Mouse (Mus musculus) E14TG2a.4 (cell line): ENCODE data around the gene Ell.
A peak's percentile ranks its signal among the peaks of the same experiment; 100 is the strongest.

ENCODE experiments used
- H3K27me3 ChIP-seq: 2 replicates; pipeline ENCODE4 v1.6.1; 2014; ENCODE audit warnings: low read length, control low read depth; ENCODE audit not compliant: insufficient read depth
- H3K36me3 ChIP-seq: 2 replicates; pipeline ENCODE4 v1.6.1; 2014; ENCODE audit warnings: low read length, control low read depth; ENCODE audit not compliant: insufficient read depth
- H3K4me1 ChIP-seq: replicated peaks from 2 replicates; pipeline ENCODE4 v1.6.1; 2014; ENCODE audit warnings: low read depth, low read length, control low read depth
- H3K4me3 ChIP-seq: replicated peaks from 2 replicates; pipeline ENCODE4 v1.5.1; 2014; ENCODE audit warnings: mild to moderate bottlenecking, low read length
- H3K9me3 ChIP-seq: 2 replicates; pipeline ENCODE4 v1.6.1; 2014; ENCODE audit warnings: low read length, control low read depth
- CTCF ChIP-seq: conservative IDR thresholded peaks from 2 replicates; pipeline ENCODE4 v1.5.1; 2014; ENCODE audit warnings: low read length
- NANOG ChIP-seq: IDR thresholded peaks from 2 replicates; pipeline ENCODE4 v1.6.1; 2014; ENCODE audit warnings: borderline replicate concordance, low read length, mixed read lengths
- POU5F1 ChIP-seq: IDR thresholded peaks from 2 replicates; pipeline ENCODE4 v1.6.1; 2014; ENCODE audit warnings: low read length, borderline replicate concordance

Gene Ell

GRCm38 (mm10) chr8:70593961-70594609 is 54.8 kb downstream of the Ell start, which contains the start of gene Isyna1:
Isyna1 (plus strand) TSS chr8:70594373.
- H3K27me3 ChIP-seq: peaks cover 15% of the 10 kb centered on the region
- H3K36me3 ChIP-seq: peaks cover 60% of the 10 kb centered on the region
- no peak for TF ChIP-seq NANOG
- TF ChIP-seq CTCF: no peak
- TF ChIP-seq POU5F1: no peak
- peak within 1 kb of the TSS; percentile 93 for H3K4me3 ChIP-seq
- peaks cover 88% of the 10 kb centered on the region for H3K4me1 ChIP-seq
- no peaks in the 10 kb centered on the region for H3K9me3 ChIP-seq

- H3K4me3 ChIP-seq: peak overlapping the region; percentile 93
- H3K9me3 ChIP-seq: no peaks in the 10 kb centered on the region
- H3K36me3 ChIP-seq: peaks cover 61% of the 10 kb centered on the region
- H3K4me1 ChIP-seq: peaks cover 88% of the 10 kb centered on the region
- TF ChIP-seq POU5F1: no peak
- no peak for TF ChIP-seq NANOG
- no peak for TF ChIP-seq CTCF
- peaks cover 15% of the 10 kb centered on the region for H3K27me3 ChIP-seq
Measured at GRCm38 (mm10) chr8:70594621-70595564, 55.6 kb downstream of the Ell start.

DNA sequence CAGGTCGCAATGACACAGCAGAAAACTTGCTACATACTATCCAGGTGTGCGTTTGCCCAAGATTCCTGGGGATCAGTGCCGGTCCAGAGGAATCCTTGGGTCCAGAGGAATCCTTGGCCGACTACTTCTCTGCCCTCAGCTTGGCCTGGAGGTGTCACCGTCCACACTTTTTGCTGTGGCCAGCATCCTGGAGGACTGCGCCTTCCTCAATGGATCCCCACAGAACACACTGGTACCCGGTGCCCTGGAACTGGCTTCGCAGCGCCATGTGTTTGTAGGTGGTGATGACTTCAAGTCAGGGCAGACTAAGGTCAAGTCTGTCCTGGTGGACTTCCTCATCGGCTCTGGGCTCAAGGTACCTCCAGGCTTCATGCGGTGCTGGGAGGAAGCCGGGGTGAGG is 56.6 kb downstream of the Ell start:
- Histone ChIP-seq H3K9me3 (no peaks in the 10 kb centered on the region), H3K27me3 (peaks cover 15% of the 10 kb centered on the region), H3K4me1 (peaks cover 88% of the 10 kb centered on the region), H3K4me3 (peak overlapping the region; percentile 93), H3K36me3 (peaks cover 63% of the 10 kb centered on the region)
- no peak for TF ChIP-seq NANOG

DNA sequence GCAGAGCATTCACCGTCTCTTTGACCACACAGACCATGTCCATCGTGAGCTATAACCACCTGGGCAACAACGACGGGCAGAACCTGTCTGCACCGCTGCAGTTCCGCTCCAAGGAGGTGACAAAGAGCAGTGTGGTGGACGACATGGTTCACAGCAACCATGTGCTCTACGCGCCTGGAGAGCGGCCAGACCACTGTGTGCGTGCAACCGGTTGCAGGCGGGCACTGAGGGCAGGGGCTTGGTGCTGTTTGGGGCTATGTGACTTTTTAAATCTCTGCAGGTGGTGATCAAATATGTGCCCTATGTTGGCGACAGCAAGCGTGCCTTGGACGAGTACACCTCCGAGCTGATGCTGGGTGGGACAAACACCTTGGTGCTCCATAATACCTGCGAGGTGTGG is 57.0 kb downstream of the Ell start:
- peaks cover 88% of the 10 kb centered on the region for H3K4me1 ChIP-seq
- H3K36me3 ChIP-seq: peaks cover 60% of the 10 kb centered on the region
- TF ChIP-seq NANOG (no peak), POU5F1 (no peak), CTCF (no peak)
- H3K4me3 ChIP-seq: peak overlapping the region; percentile 93
- no peaks in the 10 kb centered on the region for H3K9me3 ChIP-seq
- H3K27me3 ChIP-seq: peaks cover 15% of the 10 kb centered on the region

DNA sequence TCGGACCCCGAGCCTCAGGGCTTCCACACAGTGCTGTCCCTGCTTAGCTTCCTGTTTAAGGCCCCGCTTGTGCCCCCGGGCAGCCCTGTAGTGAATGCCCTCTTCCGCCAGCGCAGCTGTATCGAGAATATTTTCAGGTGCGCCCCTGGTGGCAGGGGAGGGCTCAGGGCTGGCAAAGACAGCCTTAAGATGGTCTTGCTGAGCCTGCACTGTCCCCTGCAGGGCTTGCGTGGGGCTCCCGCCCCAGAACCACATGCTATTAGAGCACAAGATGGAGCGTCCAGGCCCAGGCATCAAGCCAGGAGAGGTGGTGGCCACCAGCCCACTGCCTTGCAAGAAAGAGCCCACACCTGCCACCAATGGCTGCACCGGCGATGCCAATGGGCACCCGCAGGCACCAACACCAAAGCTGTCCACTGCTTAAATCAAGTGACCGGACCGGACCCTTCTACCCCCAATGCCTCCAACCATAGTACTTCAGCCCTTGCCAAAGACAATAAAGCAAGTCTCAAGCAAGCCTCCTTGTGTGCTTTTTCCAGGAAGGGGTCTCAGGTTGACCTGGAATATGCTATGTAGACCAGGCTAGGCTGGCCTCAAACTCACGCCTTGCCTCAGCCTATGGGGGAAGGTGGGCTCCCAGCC is 57.6 kb downstream of the Ell start:
- Histone ChIP-seq H3K27me3 (peaks cover 15% of the 10 kb centered on the region), H3K4me1 (peaks cover 87% of the 10 kb centered on the region), H3K36me3 (peaks cover 56% of the 10 kb centered on the region), H3K4me3 (peak overlapping the region; percentile 93), H3K9me3 (no peaks in the 10 kb centered on the region)
- no peak for TF ChIP-seq POU5F1
- TF ChIP-seq CTCF: peak; percentile 44; the same call in 1 of the 2 replicates

DNA sequence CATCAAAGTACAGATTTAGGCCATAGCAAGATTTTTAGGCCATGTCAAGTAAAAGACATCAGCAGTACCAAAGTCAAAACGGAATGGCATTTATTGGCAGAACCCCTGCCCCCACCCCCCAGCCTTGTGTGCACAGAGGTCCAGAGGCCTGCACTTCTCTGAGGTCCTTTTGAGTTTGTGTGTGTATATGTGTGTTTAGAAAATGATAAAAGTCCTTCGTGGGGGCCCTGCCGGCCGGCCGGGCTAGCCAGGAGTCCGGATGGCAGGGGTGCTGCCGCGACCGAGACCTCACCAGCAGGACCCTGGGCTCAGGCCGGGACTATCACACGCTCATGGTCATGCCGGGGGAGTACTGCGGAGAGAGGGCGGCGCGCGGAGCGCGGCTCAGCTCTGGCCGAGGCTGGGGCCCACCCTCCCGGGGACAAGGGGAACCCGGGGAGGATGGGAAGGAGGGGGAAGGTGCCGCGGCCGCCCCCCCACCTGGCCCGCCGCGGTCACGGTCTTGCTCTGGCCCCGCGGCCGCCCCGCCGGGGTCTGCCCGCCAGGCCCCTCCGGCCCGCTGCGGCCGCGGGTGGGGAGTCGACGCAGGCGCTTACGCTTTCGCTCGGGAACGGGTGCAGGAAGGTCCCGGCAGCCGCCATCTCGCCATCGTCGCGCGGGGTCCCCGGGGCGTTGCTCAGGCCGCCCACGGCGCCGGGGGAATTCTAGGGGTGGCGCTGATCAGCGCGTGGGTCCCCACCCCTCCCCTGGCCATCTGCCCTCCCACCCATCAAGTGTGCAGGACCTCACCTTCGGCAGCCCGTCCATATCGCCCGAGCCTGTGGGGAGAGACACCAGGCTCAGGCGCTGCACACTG is 58.4 kb downstream of the Ell start:
- H3K36me3 ChIP-seq: peaks cover 57% of the 10 kb centered on the region
- H3K9me3 ChIP-seq: no peaks in the 10 kb centered on the region
- peak overlapping the region; percentile 93 for H3K4me3 ChIP-seq
- peaks cover 15% of the 10 kb centered on the region for H3K27me3 ChIP-seq
- peaks cover 87% of the 10 kb centered on the region for H3K4me1 ChIP-seq
- no peak for TF ChIP-seq CTCF
- TF ChIP-seq NANOG: no peak
- TF ChIP-seq POU5F1: no peak

DNA sequence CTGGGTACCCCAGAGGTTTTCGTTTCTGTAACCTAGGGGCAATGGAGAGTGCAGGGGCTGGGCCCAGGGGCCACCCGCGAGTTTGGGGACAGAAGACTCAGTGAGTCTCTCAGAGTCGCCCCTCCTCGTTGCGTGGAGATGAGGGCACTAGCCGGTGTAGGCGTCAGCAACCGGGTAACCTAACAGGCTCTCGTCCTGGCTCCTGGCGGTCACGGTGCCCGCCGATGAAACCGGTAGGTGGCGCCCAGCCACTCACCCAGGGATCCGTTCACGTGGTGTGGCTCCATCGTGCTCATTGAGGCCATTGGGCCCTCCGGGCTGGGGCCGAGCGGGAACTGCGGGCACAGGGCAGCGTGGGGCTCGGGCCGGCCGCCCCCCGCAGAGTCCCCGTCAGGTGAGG is 59.0 kb downstream of the Ell start:
- H3K4me1 ChIP-seq: peaks cover 87% of the 10 kb centered on the region
- peaks cover 63% of the 10 kb centered on the region for H3K36me3 ChIP-seq
- H3K9me3 ChIP-seq: no peaks in the 10 kb centered on the region
- TF ChIP-seq CTCF: peak; percentile 36
- no peak for TF ChIP-seq POU5F1
- H3K4me3 ChIP-seq: peak overlapping the region; percentile 93
- peaks cover 15% of the 10 kb centered on the region for H3K27me3 ChIP-seq

DNA sequence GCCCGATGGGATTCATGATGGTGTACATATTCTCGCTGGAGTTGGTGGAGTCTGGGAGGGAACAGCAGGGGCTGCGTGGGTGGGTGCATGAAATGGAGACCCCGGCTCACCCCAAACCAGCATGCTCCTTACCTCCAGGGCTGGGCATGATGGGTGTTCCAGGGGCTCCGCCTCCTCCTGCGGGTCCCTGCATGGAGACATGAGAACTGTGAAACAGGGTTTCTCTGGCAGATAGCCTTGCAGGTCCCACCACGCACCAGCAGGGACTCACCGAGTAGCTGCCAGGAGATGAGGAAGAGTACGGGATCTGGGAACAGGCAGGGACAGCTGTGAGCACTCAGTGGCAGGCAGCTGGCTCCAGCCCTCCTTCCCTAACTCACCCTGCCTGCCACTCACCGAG is 59.5 kb downstream of the Ell start:
- Histone ChIP-seq H3K27me3 (peaks cover 15% of the 10 kb centered on the region), H3K36me3 (peaks cover 63% of the 10 kb centered on the region), H3K4me1 (peaks cover 87% of the 10 kb centered on the region), H3K9me3 (no peaks in the 10 kb centered on the region), H3K4me3 (peak overlapping the region; percentile 93)
- TF ChIP-seq POU5F1: no peak
- peak; percentile 11; the same call in 1 of the 2 replicates for TF ChIP-seq CTCF
- TF ChIP-seq NANOG: no peak
